Mouse (Mus musculus) ES-E14 (cell line): Measurements from ENCODE around the gene C2cd3.

Experiments
- CHD2 ChIP-seq: IDR thresholded peaks from 2 replicates; pipeline ENCODE4 v1.6.1; 2014; ENCODE audit warnings: mild to moderate bottlenecking, low read depth, low read length, inconsistent platforms
- HCFC1 ChIP-seq: IDR thresholded peaks from 2 replicates; pipeline ENCODE4 v1.6.1; 2012; ENCODE audit warnings: low read length, inconsistent platforms, borderline replicate concordance; ENCODE audit not compliant: insufficient read depth
- ZNF384 ChIP-seq: IDR thresholded peaks from 2 replicates; pipeline ENCODE4 v1.6.1; 2012; ENCODE audit warnings: low read depth, low read length, inconsistent platforms

- TF ChIP-seq CHD2 (no peak), ZNF384 (no peak), HCFC1 (no peak)
Observed at GRCm38 (mm10) chr7:100448530-100448929, 76.5 kb downstream of the C2cd3 start.
